Mouse (Mus musculus) CH12.LX (cell line): Measurements from ENCODE around the gene Elovl5. TPM values are rescaled to one million over a fixed set of nuclear protein-coding genes. Genes with fewer than 3 reads are reported as not detected.

Experiments used
- DNase-seq: peaks from one replicate; pipeline ENCODE4 v3.0.0-alpha.2; 2013; ENCODE audit errors: extremely low read depth
- H3K27ac ChIP-seq: 2 replicates; pipeline ENCODE4 v1.5.1; 2012; ENCODE audit warnings: low read depth, mild to moderate bottlenecking, control low read depth, moderate library complexity; ENCODE audit not compliant: insufficient read depth
- H3K27me3 ChIP-seq: replicated peaks from 2 replicates; pipeline ENCODE3; 2012; ENCODE audit warnings: inconsistent platforms
- H3K36me3 ChIP-seq, 2 experiments: replicated peaks in 1 of 2; 2 replicates each; pipeline versions ENCODE3 to v1.6.1; 2012; ENCODE audit warnings: inconsistent platforms in 1 of 2, low read length in 1 of 2, mild to moderate bottlenecking in 1 of 2, mixed read lengths in 1 of 2, moderate library complexity in 1 of 2; ENCODE audit not compliant: control insufficient read depth in 1 of 2, insufficient read depth in 1 of 2
- H3K4me1 ChIP-seq, 2 experiments: 2 replicates each; pipeline ENCODE4 v1.6.1; 2012; ENCODE audit warnings: inconsistent platforms in 1 of 2, moderate library complexity in 1 of 2; ENCODE audit not compliant: insufficient read depth in 2 of 2, control insufficient read depth in 1 of 2
- H3K4me2 ChIP-seq: 2 replicates; pipeline ENCODE4 v1.6.1; 2012; ENCODE audit warnings: low read depth, mild to moderate bottlenecking, control low read depth; ENCODE audit not compliant: poor library complexity, insufficient read depth, severe bottlenecking
- H3K4me3 ChIP-seq, 3 experiments: fragments of 150-350 bp in 1 of 3; sonication (generic) in 1 of 3; replicated peaks in 1 of 3; 2 replicates each; pipeline versions ENCODE3 to v1.5.1; 2011 to 2012; ENCODE audit warnings: low read depth in 2 of 3, low read length in 2 of 3, mild to moderate bottlenecking in 2 of 3, moderate library complexity in 2 of 3, control low read depth in 1 of 3, improper control_type of control experiment in 1 of 3, inconsistent platforms in 1 of 3, mixed read lengths in 1 of 3; ENCODE audit not compliant: poor library complexity in 1 of 3
- H3K79me2 ChIP-seq: replicated peaks from 2 replicates; pipeline ENCODE4 v1.6.1; 2012; ENCODE audit warnings: mild to moderate bottlenecking, moderate library complexity; ENCODE audit not compliant: control insufficient read depth, poor library complexity, insufficient read depth, severe bottlenecking; ENCODE audit errors: extremely low read depth
- H3K9ac ChIP-seq: 2 replicates; pipeline ENCODE4 v1.6.1; 2012; ENCODE audit warnings: low read depth, mild to moderate bottlenecking, control low read depth, moderate library complexity; ENCODE audit not compliant: insufficient read depth
- H3K9me3 ChIP-seq: replicated peaks from 2 replicates; pipeline ENCODE3; 2012; ENCODE audit warnings: low read length, inconsistent platforms, mixed read lengths
- CHD1 ChIP-seq: IDR thresholded peaks from 2 replicates; pipeline ENCODE4 v1.6.1; 2012; ENCODE audit warnings: low read depth, low read length, improper control_type of control experiment, inconsistent platforms
- CTCF ChIP-seq, 2 experiments: IDR thresholded peaks in 1 of 2; conservative IDR thresholded peaks in 1 of 2; 2 replicates each; pipeline ENCODE4 v1.5.1; 2011 to 2012; ENCODE audit warnings: low read depth in 2 of 2, low read length in 2 of 2, improper control_type of control experiment in 1 of 2, inconsistent platforms in 1 of 2, mild to moderate bottlenecking in 1 of 2, moderate library complexity in 1 of 2
- GABPA ChIP-seq: IDR thresholded peaks from 2 replicates; pipeline ENCODE4 v1.6.1; 2012; ENCODE audit warnings: low read depth, low read length, improper control_type of control experiment, inconsistent platforms; ENCODE audit not compliant: insufficient replicate concordance
- HCFC1 ChIP-seq: IDR thresholded peaks from 2 replicates; pipeline ENCODE4 v1.6.1; 2012; ENCODE audit warnings: low read depth, mild to moderate bottlenecking, inconsistent platforms, low read length, improper control_type of control experiment
- JUN ChIP-seq: IDR thresholded peaks from 2 replicates; pipeline ENCODE4 v1.6.1; 2011; ENCODE audit warnings: low read depth, mild to moderate bottlenecking, low read length, improper control_type of control experiment, moderate library complexity; ENCODE audit not compliant: insufficient read depth
- JUND ChIP-seq: conservative IDR thresholded peaks from 2 replicates; pipeline ENCODE4 v1.6.1; 2011; ENCODE audit warnings: low read depth, low read length, improper control_type of control experiment
- KAT2A ChIP-seq: IDR thresholded peaks from 2 replicates; pipeline ENCODE4 v1.6.1; 2012; ENCODE audit warnings: low read length, improper control_type of control experiment, inconsistent platforms; ENCODE audit not compliant: insufficient replicate concordance
- MAFK ChIP-seq: IDR thresholded peaks from 2 replicates; pipeline ENCODE4 v1.6.1; 2011; ENCODE audit warnings: low read length, improper control_type of control experiment; ENCODE audit not compliant: insufficient replicate concordance
- MAZ ChIP-seq: IDR thresholded peaks from 2 replicates; pipeline ENCODE4 v1.6.1; 2012; ENCODE audit warnings: low read depth, mild to moderate bottlenecking, inconsistent platforms, low read length, improper control_type of control experiment, moderate library complexity
- MXI1 ChIP-seq: IDR thresholded peaks from 2 replicates; pipeline ENCODE4 v1.6.1; 2011; ENCODE audit warnings: mild to moderate bottlenecking, low read depth, low read length, improper control_type of control experiment
- MYC ChIP-seq: IDR thresholded peaks from 2 replicates; pipeline ENCODE4 v1.6.1; 2011; ENCODE audit warnings: low read depth, mild to moderate bottlenecking, improper control_type of control experiment, low read length
- NELFE ChIP-seq: IDR thresholded peaks from 2 replicates; pipeline ENCODE4 v1.6.1; 2011; ENCODE audit warnings: low read depth, low read length, improper control_type of control experiment
- NRF1 ChIP-seq: IDR thresholded peaks from 2 replicates; pipeline ENCODE4 v1.6.1; 2014; ENCODE audit warnings: low read depth, mild to moderate bottlenecking, inconsistent platforms, low read length, improper control_type of control experiment, moderate library complexity
- PAX5 ChIP-seq: IDR thresholded peaks from 2 replicates; pipeline ENCODE4 v1.6.1; 2012; ENCODE audit warnings: low read length, inconsistent platforms, mixed read lengths
- POLR2A ChIP-seq: IDR thresholded peaks from 2 replicates; pipeline ENCODE4 v1.6.1; 2011; ENCODE audit warnings: low read depth, mild to moderate bottlenecking, improper control_type of control experiment, low read length
- POLR2AphosphoS2 ChIP-seq: IDR thresholded peaks from 2 replicates; pipeline ENCODE4 v1.6.1; 2011; ENCODE audit warnings: low read depth, low read length, improper control_type of control experiment
- RAD21 ChIP-seq: IDR thresholded peaks from 2 replicates; pipeline ENCODE4 v1.6.1; 2011; ENCODE audit warnings: low read depth, mild to moderate bottlenecking, low read length, improper control_type of control experiment, moderate library complexity
- SIN3A ChIP-seq: IDR thresholded peaks from 2 replicates; pipeline ENCODE4 v1.6.1; 2012; ENCODE audit warnings: low read length, improper control_type of control experiment, inconsistent platforms
- SMC3 ChIP-seq: IDR thresholded peaks from 2 replicates; pipeline ENCODE4 v1.6.1; 2011; ENCODE audit warnings: low read depth, low read length, improper control_type of control experiment
- TBP ChIP-seq: conservative IDR thresholded peaks from 2 replicates; pipeline ENCODE4 v1.6.1; 2011; ENCODE audit warnings: low read depth, low read length, improper control_type of control experiment
- TCF12 ChIP-seq: IDR thresholded peaks from 2 replicates; pipeline ENCODE4 v1.6.1; 2014; ENCODE audit warnings: low read depth, mild to moderate bottlenecking, inconsistent platforms, low read length, improper control_type of control experiment
- ZC3H11A ChIP-seq: IDR thresholded peaks from 2 replicates; pipeline ENCODE4 v1.6.1; 2012; ENCODE audit warnings: low read depth, mild to moderate bottlenecking, inconsistent platforms, low read length, improper control_type of control experiment
- ZKSCAN1 ChIP-seq: IDR thresholded peaks from 2 replicates; pipeline ENCODE4 v1.6.1; 2012; ENCODE audit warnings: low read depth, inconsistent platforms, low read length, improper control_type of control experiment, borderline replicate concordance
- ZNF384 ChIP-seq: IDR thresholded peaks from 2 replicates; pipeline ENCODE4 v1.6.1; 2012; ENCODE audit warnings: low read depth, low read length, improper control_type of control experiment, inconsistent platforms
- dilution Hi-C: fragments of 300-500 bp; cut with MboI; formaldehyde crosslinking; loops from 2 replicates; pipeline ENCODE4 v1.14.3; 2020; ENCODE audit warnings: low sequenced_read_pairs; ENCODE audit not compliant: extremely low pct_unique_long_range_greater_than_20kb, extremely low pct_ligation_motif_present
- in situ Hi-C: fragments of 300-500 bp; cut with MboI; formaldehyde crosslinking; loops from 3 replicates; pipeline ENCODE4 v1.14.3; 2019; ENCODE audit warnings: low sequenced_read_pairs, low pct_ligation_motif_present, low pct_unique_long_range_greater_than_20kb, mixed read lengths
- polyA plus RNA-seq: library from polyadenylated mRNA; unstranded; fragments of >175 nt; gene quantifications from 2 replicates; pipeline ENCODE4 v1.2.1, GENCODE M21; 2012; ENCODE audit warnings: low read depth; ENCODE audit not compliant: insufficient read length
- total RNA-seq, 2 experiments: library from RNA; depleted of rRNA; stranded (reverse); fragments of 300-350 nt in 1 of 2; fragments of >200 nt in 1 of 2; gene quantifications; 2 replicates each; pipeline ENCODE4 v1.2.3; 2012 to 2014

Elovl5 gene
- total and polyA plus RNA-seq, 3 experiments, result 44.0 to 122 (median 63.0) TPM

DNA sequence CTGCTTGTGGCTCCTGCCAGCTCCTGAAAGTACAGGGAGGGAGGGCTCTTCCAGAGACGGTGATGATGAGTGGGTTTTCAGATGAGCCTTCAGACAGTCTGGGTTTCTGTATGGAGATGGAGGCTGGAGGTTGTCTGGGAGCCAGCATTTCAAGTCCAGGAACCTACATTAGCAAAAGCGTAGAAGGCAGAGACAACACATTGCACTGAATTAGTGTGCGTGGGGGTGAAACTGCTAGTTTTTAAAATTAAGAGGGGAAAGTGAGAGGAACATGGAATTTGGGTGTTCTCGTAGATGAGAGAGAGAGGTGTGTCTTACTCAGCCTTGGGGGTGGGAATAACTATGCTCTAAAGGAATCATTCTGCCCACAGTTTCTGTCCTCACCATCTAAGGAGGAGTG, 74.5 kb downstream of the Elovl5 start:
- DNase-seq, result no peak
- dilution Hi-C loops (no loop called here), in situ Hi-C loops (no loop called here)
- Histone ChIP-seq H3K4me1 (peaks cover 7 to 20% of the 10 kb centered on the region in 2 experiments; a peak in 3 of 4 replicates), H3K9me3 (no peaks in the 10 kb centered on the region), H3K27me3 (no peaks in the 10 kb centered on the region), H3K27ac (no peak overlapping the region), H3K36me3 (no peaks in the 10 kb centered on the region), H3K4me2 (no peak overlapping the region), H3K4me3 (no peak overlapping the region), H3K79me2 (no peaks in the 10 kb centered on the region), H3K9ac (no peak overlapping the region)
- TF ChIP-seq POLR2A, result no peak
- no peak for TF ChIP-seq ZKSCAN1
- no peak for TF ChIP-seq JUND
- no peak for TF ChIP-seq ZC3H11A
- TF ChIP-seq CTCF (conservative IDR thresholded peaks at IDR 0.05 in 1 of 2, IDR thresholded peaks at IDR 0.05 in 1 of 2; ENCODE audit: low read depth in 2 of 2, low read length in 2 of 2), result no peak
- TF ChIP-seq NRF1, result no peak
- no peak for TF ChIP-seq MAFK
- TF ChIP-seq ZNF384, result no peak
- no peak for TF ChIP-seq MAZ
- no peak for TF ChIP-seq JUN
- TF ChIP-seq HCFC1, result no peak
- no peak for TF ChIP-seq TCF12
- TF ChIP-seq CHD1, result no peak
- no peak for TF ChIP-seq SMC3
- no peak for TF ChIP-seq MYC
- TF ChIP-seq PAX5, result no peak
- no peak for TF ChIP-seq POLR2AphosphoS2
- no peak for TF ChIP-seq KAT2A
- TF ChIP-seq NELFE, result no peak

DNA sequence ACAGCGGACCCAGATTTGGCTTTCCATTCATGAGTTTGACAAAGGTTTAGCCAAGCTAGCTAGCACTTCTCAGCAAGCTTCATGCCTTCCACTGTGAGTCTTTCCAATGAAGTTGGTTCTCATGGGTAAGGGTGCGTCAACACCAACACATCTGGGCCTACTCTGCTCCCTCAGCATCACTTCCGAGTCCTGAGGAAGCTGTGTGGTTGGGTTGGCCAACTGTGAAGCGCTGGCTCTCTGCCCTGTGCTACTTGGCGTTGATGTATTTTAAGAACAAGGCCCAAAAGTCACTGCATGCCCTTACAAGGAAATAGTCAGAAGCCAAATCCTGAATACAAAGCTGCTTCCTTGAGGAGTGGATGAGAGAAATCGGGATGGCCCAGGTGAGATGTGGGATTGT, 75.1 kb downstream of the Elovl5 start:
- Histone ChIP-seq H3K27me3 (no peaks in the 10 kb centered on the region), H3K4me1 (peaks cover 7 to 20% of the 10 kb centered on the region in 2 experiments; a peak in 3 of 4 replicates), H3K4me3 (no peak overlapping the region), H3K27ac (no peak overlapping the region), H3K79me2 (no peaks in the 10 kb centered on the region), H3K9me3 (no peaks in the 10 kb centered on the region), H3K36me3 (no peaks in the 10 kb centered on the region), H3K9ac (no peak overlapping the region), H3K4me2 (no peak overlapping the region)
- dilution Hi-C loops (no loop called here), in situ Hi-C loops (no loop called here)
- TF ChIP-seq HCFC1, result no peak
- no peak for TF ChIP-seq TBP
- no peak for TF ChIP-seq GABPA
- TF ChIP-seq TCF12, result no peak
- no peak for TF ChIP-seq MAFK
- TF ChIP-seq MXI1, result no peak
- no peak for TF ChIP-seq SIN3A
- TF ChIP-seq ZC3H11A, result no peak
- TF ChIP-seq RAD21, result no peak
- TF ChIP-seq ZNF384, result no peak
- TF ChIP-seq ZKSCAN1, result no peak
- TF ChIP-seq MAZ, result no peak
- no peak for DNase-seq
